Mouse (Mus musculus) ZHBTc4 (cell line): Measurements from ENCODE around the gene Kcnt2.

Experiments
- DNase-seq: peaks from one replicate; pipeline ENCODE4 v3.0.0-alpha.2; 2011; ENCODE audit warnings: low read depth, low spot score

Kcnt2 gene

GRCm38 (mm10) chr1:140489816-140490215 lies 243.9 kb downstream of the Kcnt2 start:
- DNase-seq, result no peak

GRCm38 (mm10) chr1:140491406-140491805 lies 245.4 kb downstream of the Kcnt2 start:
- no peak for DNase-seq

- DNase-seq, result no peak
Measured at GRCm38 (mm10) chr1:140492237-140492636, 246.3 kb downstream of the Kcnt2 start.

GRCm38 (mm10) chr1:140513451-140513850 lies 267.5 kb downstream of the Kcnt2 start:
- no peak for DNase-seq

GRCm38 (mm10) chr1:140531285-140531908 lies 285.4 kb downstream of the Kcnt2 start:
- peak; percentile 52 for DNase-seq

- no peak for DNase-seq
Measured at GRCm38 (mm10) chr1:140534849-140535248, 288.9 kb downstream of the Kcnt2 start.

- no peak for DNase-seq
Measured at GRCm38 (mm10) chr1:140542066-140542465, 296.1 kb downstream of the Kcnt2 start.

- no peak for DNase-seq
Measured at GRCm38 (mm10) chr1:140548711-140549110, 302.8 kb downstream of the Kcnt2 start.

GRCm38 (mm10) chr1:140560801-140561200 lies 314.8 kb downstream of the Kcnt2 start:
- no peak for DNase-seq

- DNase-seq, result no peak
Measured at GRCm38 (mm10) chr1:140572141-140572540, 326.2 kb downstream of the Kcnt2 start.

GRCm38 (mm10) chr1:140578607-140579006 lies 332.6 kb downstream of the Kcnt2 start:
- no peak for DNase-seq

GRCm38 (mm10) chr1:140588302-140588701 lies 342.3 kb downstream of the Kcnt2 start:
- no peak for DNase-seq

GRCm38 (mm10) chr1:140608765-140609297 lies 362.9 kb downstream of the Kcnt2 start:
- no peak for DNase-seq

GRCm38 (mm10) chr1:140613101-140613500 lies 367.1 kb downstream of the Kcnt2 start:
- DNase-seq, result no peak

- no peak for DNase-seq
Measured at GRCm38 (mm10) chr1:140614840-140615239, 368.9 kb downstream of the Kcnt2 start.

- DNase-seq, result no peak
Measured at GRCm38 (mm10) chr1:140618164-140618563, 372.2 kb downstream of the Kcnt2 start.

- DNase-seq, result no peak
Measured at GRCm38 (mm10) chr1:140624918-140625317, 379.0 kb downstream of the Kcnt2 start.

GRCm38 (mm10) chr1:140659607-140660340 lies 413.8 kb downstream of the Kcnt2 start:
- peak; percentile 9 for DNase-seq

- DNase-seq, result no peak
Measured at GRCm38 (mm10) chr1:140660751-140661403, 414.9 kb downstream of the Kcnt2 start.

- peak; percentile 32 for DNase-seq
Measured at GRCm38 (mm10) chr1:140661404-140661787, 415.4 kb downstream of the Kcnt2 start.
